Comparison of ENCODE assay signal across 10 mouse cellular contexts in genomic region chr9:49486805-49487656, GRCm38 (mm10). TPM values are rescaled to one million over a fixed set of nuclear protein-coding genes. Genes with fewer than 3 reads are reported as not detected.
A peak's percentile ranks its signal among the peaks of the same experiment; 100 is the strongest.
DNase-seq lines count a peak whose midpoint lies in the region; ATAC-seq and TF ChIP-seq lines count a peak whose summit lies in the region.
"Had no signal": no experiment of that assay in that cellular context is flagged by ENCODE, and none has a peak within 500 bp of the region (broad histone marks: within the 10 kb centered on the region; RNA-seq: fewer than 3 reads in every experiment).

No protein-coding gene starts in this region.

- H3K27ac ChIP-seq in heart, embryonic 10.5 days = no peak overlapping the region
- H3K27ac ChIP-seq in limb, embryonic 11.5 days (replicated peaks; ENCODE audit: low read depth, low read length) = no peak overlapping the region
- H3K27ac ChIP-seq in limb, embryonic 10.5 days = no peak overlapping the region
- no peak overlapping the region for H3K27ac ChIP-seq in neural tube, embryonic 13.5 days (replicated peaks)
- H3K27ac ChIP-seq in stomach, postnatal 0 days (replicated peaks) = no peak overlapping the region
- H3K27ac ChIP-seq: midbrain, embryonic 13.5 days had no signal

- H3K9me3 ChIP-seq in heart, embryonic 10.5 days = no peaks in the 10 kb centered on the region
- no peaks in the 10 kb centered on the region for H3K9me3 ChIP-seq in limb, embryonic 11.5 days (ENCODE audit: control insufficient read depth, low read length)
- H3K9me3 ChIP-seq in limb, embryonic 10.5 days (replicated peaks) = no peaks in the 10 kb centered on the region
- H3K9me3 ChIP-seq in neural tube, embryonic 13.5 days = no peaks in the 10 kb centered on the region
- H3K9me3 ChIP-seq in stomach, postnatal 0 days (ENCODE audit: control insufficient read depth, low read length) = no peaks in the 10 kb centered on the region
- H3K9me3 ChIP-seq: midbrain, embryonic 13.5 days had no signal

- TF ChIP-seq EP300 in stomach, postnatal 0 days (optimal IDR thresholded peaks at IDR 0.05) = no peak

- TF ChIP-seq CTCF in stomach, postnatal 0 days (IDR thresholded peaks at IDR 0.05; ENCODE audit: low read depth) = no peak

- no peak overlapping the region for H3K9ac ChIP-seq in limb, embryonic 11.5 days (ENCODE audit: low read length)
- H3K9ac ChIP-seq in neural tube, embryonic 13.5 days = no peak overlapping the region
- H3K9ac ChIP-seq in stomach, postnatal 0 days (ENCODE audit: low read length) = no peak overlapping the region

- WGBS in heart, embryonic 10.5 days = 59% methylated on average over 9 of the region's 9 CpGs
- 73% methylated on average over 9 of the region's 9 CpGs for WGBS in limb, embryonic 11.5 days
- WGBS in limb, embryonic 10.5 days = 79% methylated on average over 9 of the region's 9 CpGs
- WGBS in neural tube, embryonic 13.5 days = 76% methylated on average over 9 of the region's 9 CpGs
- 67% methylated on average over 9 of the region's 9 CpGs for WGBS in stomach, postnatal 0 days

- peaks cover 10% of the 10 kb centered on the region; the same call in 1 of the 2 replicates for H3K4me1 ChIP-seq in heart, embryonic 10.5 days
- peaks cover 10% of the 10 kb centered on the region; the same call in 1 of the 2 replicates for H3K4me1 ChIP-seq in limb, embryonic 11.5 days (ENCODE audit: control insufficient read depth, insufficient read depth, low read length)
- H3K4me1 ChIP-seq in limb, embryonic 10.5 days = peaks cover 40% of the 10 kb centered on the region
- H3K4me1 ChIP-seq in neural tube, embryonic 13.5 days (replicated peaks) = peaks cover 35% of the 10 kb centered on the region
- no peaks in the 10 kb centered on the region for H3K4me1 ChIP-seq in stomach, postnatal 0 days (replicated peaks; ENCODE audit: control insufficient read depth, insufficient read depth)

- intact Hi-C loops in heart, postnatal 14 days (cut with DNase I) = no loop called here

- peak; percentile 71 for DNase-seq in heart, embryonic 10.5 days (ENCODE audit: low spot score)
- no peak for DNase-seq in heart, postnatal 14 days
- DNase-seq in limb, embryonic 11.5 days (ENCODE audit: low spot score) = peak; percentile 16
- no peak for DNase-seq in limb, embryonic 10.5 days (ENCODE audit: low spot score)
- DNase-seq in neural tube, embryonic 10.5 days (ENCODE audit: extremely low spot score, low spot score) = no peak
- peak; percentile 35 for DNase-seq in stomach, postnatal 0 days (ENCODE audit: low spot score)
- DNase-seq in right cerebral cortex, adult 18-20 months = no peak
- DNase-seq: cerebellum, adult 9-11 months had no signal

- H3K4me3 ChIP-seq in heart, embryonic 10.5 days = no peak overlapping the region; the same call in 1 of the 2 replicates
- peak overlapping the region; percentile 57; the same call in 1 of the 2 replicates for H3K4me3 ChIP-seq in limb, embryonic 11.5 days (ENCODE audit: low read depth, low read length)
- H3K4me3 ChIP-seq in limb, embryonic 10.5 days = no peak overlapping the region; the same call in 1 of the 2 replicates
- no peak overlapping the region for H3K4me3 ChIP-seq in neural tube, embryonic 13.5 days
- H3K4me3 ChIP-seq in stomach, postnatal 0 days (ENCODE audit: low read depth, low read length) = no peak overlapping the region

- no peaks in the 10 kb centered on the region for H3K36me3 ChIP-seq in heart, embryonic 10.5 days
- H3K36me3 ChIP-seq in limb, embryonic 11.5 days (ENCODE audit: control insufficient read depth, insufficient read depth, low read length) = no peaks in the 10 kb centered on the region
- H3K36me3 ChIP-seq in limb, embryonic 10.5 days = no peaks in the 10 kb centered on the region
- H3K36me3 ChIP-seq in neural tube, embryonic 13.5 days = no peaks in the 10 kb centered on the region
- H3K36me3 ChIP-seq in stomach, postnatal 0 days (ENCODE audit: control insufficient read depth, insufficient read depth, low read length) = no peaks in the 10 kb centered on the region
- H3K36me3 ChIP-seq: midbrain, embryonic 13.5 days had no signal

- no peak for ATAC-seq in limb, embryonic 11.5 days (ENCODE audit: insufficient number of reproducible peaks, low FRiP score, low TSS enrichment, low read depth)
- ATAC-seq in neural tube, embryonic 13.5 days (ENCODE audit: low read depth) = no peak
- 0 out of 2 replicates have a peak, but pooled peaks have one; percentile 14 for ATAC-seq in stomach, postnatal 0 days (ENCODE audit: low FRiP score, low TSS enrichment)

- no peak overlapping the region for H3K4me2 ChIP-seq in limb, embryonic 11.5 days (ENCODE audit: low read depth, severe bottlenecking)
- peak overlapping the region; percentile 73; the same call in 1 of the 2 replicates for H3K4me2 ChIP-seq in neural tube, embryonic 13.5 days
- no peak overlapping the region for H3K4me2 ChIP-seq in stomach, postnatal 0 days (replicated peaks; ENCODE audit: low read depth)

- no peaks in the 10 kb centered on the region for H3K27me3 ChIP-seq in heart, embryonic 10.5 days (ENCODE audit: insufficient read depth, poor library complexity, severe bottlenecking)
- no peaks in the 10 kb centered on the region for H3K27me3 ChIP-seq in limb, embryonic 11.5 days (ENCODE audit: control insufficient read depth, insufficient read depth, low read length)
- 0 out of 2 replicates have a peak, but pooled peaks cover 12% of the 10 kb centered on the region for H3K27me3 ChIP-seq in limb, embryonic 10.5 days (ENCODE audit: low read depth, poor library complexity, severe bottlenecking)
- H3K27me3 ChIP-seq in neural tube, embryonic 13.5 days = peaks cover 4% of the 10 kb centered on the region; the same call in 1 of the 2 replicates
- H3K27me3 ChIP-seq in stomach, postnatal 0 days (ENCODE audit: control insufficient read depth, insufficient read depth, low read length) = no peaks in the 10 kb centered on the region

RNA-seq across cellular contexts. Expression of gene Ttc12, which starts 1.0 kb away (rescaled TPM):
- polyA plus RNA-seq in heart, embryonic 10.5 days (2016; fragmentation: Nextera tagmentation; extraction: Ambion mirVana) = 2.0 and 2.7 TPM in 2 replicates
- 1 to 10 TPM; 9.4 to 9.7 TPM for total RNA-seq in heart, postnatal 14 days (2021)
- polyA plus RNA-seq in limb, embryonic 11.5 days (2014; fragmentation: Nextera tagmentation; extraction: Ambion mirVana) = 1.8 and 2.3 TPM in 2 replicates
- polyA plus RNA-seq in limb, embryonic 10.5 days (2016; fragmentation: Nextera tagmentation; extraction: Ambion mirVana) = 1.2 and 1.7 TPM in 2 replicates
- polyA plus RNA-seq in neural tube, embryonic 13.5 days (2015; fragmentation: Nextera tagmentation; extraction: Ambion mirVana) = 1.5 and 2.1 TPM in 2 replicates
- 0.86 and 1.1 TPM in 2 replicates for polyA plus RNA-seq in stomach, postnatal 0 days (2015; fragmentation: Nextera tagmentation; extraction: Ambion mirVana)

Comparison
In these comparisons a context has a peak if more than half of its experiments do, and no peak if none do; other contexts are left out.
1. DNase-seq: peak in heart, embryonic 10.5 days (single experiment), limb, embryonic 11.5 days (single experiment) and stomach, postnatal 0 days (single experiment); none in heart, postnatal 14 days (0 of 2), limb, embryonic 10.5 days (single experiment), neural tube, embryonic 10.5 days (single experiment) and right cerebral cortex, adult 18-20 months (single experiment).